Mouse (Mus musculus) spleen, adult 18-20 months (tissue): ENCODE measurements around the gene Ddx41.

Experiments
- DNase-seq, 2 experiments: peaks; one replicate each; pipeline ENCODE4 v3.0.0; 2022; ENCODE audit warnings: mixed read lengths in 2 of 2

Ddx41 gene

DNA sequence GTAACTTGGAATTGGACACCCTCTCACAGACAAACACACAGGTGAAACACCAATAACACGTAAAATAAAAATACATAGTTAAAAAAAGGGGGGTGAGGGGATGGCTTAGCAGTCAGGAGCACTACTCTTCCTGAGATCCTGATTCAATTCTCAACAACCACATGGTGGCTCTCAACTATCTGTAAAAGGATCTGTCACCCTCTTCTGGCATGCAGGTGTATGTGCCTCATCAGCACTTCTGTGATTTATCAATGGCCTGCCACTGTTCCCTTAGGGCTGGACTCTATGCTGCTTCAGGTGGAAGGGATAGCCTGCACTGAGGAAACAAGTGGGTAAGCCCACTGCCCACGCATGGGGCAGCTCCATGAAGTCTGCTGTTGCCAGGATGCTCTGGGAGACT is 4.5 kb upstream of the Ddx41 start:
- DNase-seq, result peak in 1 of 2 experiments; percentile 30

DNA sequence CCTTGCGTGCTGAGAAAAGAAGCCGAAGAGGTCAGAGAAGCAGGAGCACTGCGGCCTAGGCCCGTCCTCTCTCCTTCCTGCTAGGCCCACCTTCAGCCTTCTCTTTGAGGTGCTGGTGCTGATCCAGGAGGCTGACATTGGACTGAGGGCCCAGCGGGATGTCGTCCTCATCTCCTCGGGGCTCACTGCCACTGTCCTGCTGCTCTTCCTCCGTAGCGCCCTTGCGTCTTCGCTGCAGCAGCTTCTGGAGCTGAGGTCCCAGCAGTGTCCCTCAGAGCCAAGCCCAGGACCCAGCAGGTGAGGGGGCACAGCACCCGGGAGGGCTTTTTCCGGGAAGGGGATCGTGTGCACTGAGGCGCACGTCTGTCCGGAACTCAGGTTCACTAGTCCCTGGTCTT is 663 bp downstream of the Ddx41 start:
- DNase-seq, result no peak

DNA sequence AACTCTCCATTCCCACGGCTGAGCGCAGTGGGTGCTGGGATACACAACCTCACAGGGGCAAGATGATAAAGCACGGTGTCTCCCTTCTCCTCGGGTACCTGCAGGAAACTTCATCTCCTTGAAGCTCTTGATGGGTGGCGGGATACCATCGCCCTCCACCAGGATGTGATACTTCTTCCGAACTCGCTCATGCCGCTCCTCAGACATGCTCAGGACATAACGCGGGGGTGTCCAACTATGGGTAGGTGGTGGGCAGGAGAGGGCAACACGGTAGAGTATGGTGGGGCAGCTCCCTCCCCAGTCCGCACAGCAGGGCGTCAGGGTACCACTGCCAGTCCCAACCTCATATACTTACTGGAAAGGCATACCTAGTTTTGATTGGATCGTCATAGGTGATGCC is 1.3 kb downstream of the Ddx41 start:
- DNase-seq, result no peak

DNA sequence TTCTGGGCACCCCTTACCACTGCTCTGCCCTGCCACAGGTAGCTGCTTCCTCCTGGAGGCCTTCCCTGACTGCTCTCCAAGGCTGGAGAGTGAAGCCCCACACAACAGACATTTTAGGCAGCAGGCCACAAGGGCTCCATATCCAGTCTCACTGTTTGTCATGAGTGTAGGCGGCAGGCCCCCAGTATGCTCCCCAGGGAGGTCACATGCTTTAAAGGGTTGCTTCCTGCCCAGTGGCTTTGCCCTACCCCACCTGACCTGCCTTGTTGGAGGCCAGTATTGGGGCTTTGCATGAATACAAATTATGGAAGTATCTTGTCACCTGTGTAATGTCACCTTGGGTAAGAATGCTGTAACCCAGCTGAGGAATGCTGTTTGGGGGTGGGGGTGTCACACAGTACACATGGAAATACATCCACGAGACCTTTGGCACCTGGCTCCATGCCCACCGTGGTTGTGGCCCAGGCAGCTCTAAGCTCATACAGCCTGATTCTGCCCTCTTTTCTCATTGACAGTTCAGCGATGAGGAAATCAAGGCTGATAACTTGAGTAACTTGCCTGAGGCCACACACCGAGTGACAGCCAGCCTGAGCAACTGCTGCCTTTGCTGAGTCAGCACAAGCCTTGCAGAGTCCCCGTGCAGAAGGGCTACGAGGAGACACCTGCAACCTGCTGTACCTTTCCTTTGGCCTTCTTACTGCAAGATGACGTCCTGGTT is 7.1 kb downstream of the Ddx41 start, which contains the start of gene Dok3:
Gene Dok3 (minus strand): TSS at position 99 of the 718 bp plus-strand sequence.
- DNase-seq, result peak; percentile 64 to 73

DNA sequence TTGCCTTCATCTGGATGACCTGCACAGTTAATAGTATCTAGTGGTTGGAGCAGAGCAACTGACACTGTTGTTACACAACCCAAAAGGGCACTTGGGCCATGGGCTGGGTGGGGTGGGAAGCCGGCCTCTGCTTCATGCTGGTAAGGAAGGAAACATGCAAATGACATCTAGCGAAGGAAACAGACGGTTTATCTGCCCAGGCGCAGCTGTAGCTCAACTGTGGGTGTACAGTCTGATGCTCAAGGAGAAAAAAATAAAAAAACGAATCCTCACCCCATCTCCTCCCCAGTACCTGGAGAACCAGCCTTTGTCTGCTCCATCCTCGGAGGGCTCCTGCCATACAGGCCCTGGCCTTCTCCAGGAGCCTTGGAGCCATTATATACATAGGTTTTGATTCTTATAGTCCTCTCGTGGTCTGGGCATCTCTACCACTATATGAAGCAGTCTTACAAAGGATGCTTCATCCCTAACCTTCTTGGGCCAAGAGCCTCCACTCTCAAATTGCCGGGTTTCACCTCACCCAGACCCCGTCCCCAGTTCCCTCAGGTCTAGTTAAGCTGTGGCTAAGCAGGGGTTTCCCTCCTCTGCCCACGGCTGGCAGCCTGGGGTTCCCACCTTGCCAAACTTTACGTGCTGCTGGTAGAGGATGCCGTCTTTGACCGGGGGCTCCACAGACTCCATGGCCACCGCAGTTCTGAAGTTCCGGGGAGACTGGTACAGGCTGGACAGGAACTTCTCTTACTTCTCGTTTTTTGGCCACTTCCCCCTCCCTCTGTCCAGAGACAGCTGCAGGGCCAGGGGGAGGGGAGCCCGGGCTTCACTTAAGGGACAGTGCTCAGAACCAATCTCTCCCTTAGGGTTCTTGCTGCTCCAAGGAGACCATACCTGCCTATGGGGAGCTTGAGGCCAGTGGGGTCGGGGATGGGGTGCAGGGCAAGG is 8.4 kb downstream of the Ddx41 start:
- peak; percentile 64 for DNase-seq

DNA sequence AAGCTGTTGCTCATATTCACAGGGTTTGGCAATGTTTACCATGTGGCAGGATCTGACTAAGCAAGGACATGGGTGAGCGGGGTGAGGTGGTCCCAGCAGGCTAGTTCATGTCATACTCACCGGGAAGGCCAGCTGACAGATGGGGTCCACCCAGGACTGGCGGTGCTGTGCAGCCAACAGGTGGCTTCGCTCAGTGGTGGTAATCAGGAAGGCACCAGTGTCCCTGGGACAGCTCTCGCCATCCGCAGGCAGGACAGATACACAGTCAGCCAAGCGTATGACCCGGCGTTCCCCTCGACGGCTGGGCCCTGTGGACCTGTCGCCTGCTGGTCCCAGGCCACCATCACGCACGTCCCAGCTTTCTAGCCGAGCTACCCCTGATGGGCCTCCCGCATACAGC is 9.2 kb downstream of the Ddx41 start:
- peak; percentile 38 to 45 for DNase-seq

DNA sequence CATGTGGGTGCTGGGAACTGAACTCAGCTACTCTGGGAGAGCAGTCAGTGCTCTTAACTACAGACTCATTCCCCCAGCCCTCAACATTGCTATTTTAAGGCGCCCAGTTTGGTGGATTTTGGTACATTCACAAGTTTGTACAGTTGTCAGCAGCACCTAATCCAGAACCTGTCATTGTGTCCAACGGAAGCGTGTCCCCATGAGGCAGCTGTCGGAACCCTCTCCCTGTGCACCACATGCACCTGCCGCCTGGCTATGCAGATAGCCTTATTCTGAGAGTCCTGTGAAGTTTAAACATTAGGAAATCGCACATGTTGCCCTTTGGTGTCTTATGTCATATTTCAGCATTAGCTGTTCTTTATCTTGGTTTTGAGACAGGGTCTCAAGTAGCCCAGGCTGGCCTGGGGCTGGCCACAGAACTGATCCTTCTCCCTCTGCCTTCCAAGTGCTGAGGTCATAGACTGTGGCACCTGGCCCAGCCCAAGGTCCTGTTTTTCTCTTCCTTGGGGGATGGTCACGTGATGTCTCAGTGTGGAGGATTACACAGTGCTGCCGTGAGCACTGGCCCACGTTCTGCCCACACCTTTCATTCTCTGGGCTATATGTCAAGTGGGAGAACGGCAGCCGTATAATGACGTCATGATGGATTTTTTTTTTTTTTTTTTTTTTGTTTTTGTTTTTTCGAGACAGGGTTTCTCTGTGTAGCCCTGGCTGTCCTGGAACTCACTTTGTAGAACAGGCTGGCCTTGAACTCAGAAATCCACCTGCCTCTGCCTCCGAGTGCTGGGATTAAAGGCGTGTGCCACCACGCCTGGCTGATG is 10.5 kb downstream of the Ddx41 start:
- no peak for DNase-seq

DNA sequence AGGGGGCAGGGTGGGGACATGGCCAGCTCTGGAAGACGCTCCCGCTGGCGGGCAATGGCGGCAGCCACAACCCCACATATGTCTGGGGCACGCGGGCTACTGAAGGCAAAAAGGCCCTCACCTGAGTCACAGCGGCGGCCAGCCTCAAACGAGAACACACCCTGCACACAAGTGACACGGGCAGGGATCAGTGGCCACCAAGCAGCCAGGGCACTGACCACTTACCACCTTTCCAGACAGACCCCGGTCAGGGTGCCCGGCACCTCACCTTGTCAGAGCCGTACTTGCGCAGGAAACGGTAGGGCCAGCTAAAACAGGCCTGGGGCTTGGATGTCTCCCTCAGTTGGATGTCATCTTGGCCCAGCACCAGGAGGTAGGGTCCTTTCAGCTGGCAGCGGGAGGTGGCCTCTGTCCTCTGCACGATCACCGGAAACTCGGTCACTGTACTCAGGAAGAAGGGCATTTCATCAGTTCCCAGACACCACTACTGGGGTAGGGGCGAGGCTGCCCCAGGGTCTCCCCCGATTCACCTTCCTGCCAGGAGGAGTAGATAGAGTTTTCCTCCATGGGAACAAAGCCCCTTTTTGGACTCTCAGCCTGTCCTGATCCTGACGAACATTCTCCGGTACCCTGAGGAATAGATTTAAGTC is 12.4 kb downstream of the Ddx41 start:
- no peak for DNase-seq

DNA sequence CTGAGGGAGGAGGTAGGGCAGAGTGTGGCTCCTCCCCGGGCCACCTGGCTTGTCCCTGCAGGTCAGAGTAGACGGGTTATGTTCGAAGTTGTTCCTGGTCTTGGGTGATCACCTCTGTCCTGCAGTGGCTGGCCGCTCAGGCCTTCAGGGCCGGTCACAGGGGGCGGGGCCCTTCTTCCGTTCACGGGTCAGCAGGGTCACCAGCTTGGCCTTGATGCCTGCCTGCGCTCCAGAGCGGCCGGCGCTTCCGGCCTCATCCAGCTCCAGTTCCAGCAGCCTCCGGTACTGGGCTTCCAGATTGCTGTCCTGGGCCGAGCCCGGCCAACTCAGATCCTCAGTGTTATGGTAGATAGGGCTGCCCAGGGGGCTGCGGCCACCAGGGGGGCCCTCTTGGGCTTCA is 13.2 kb downstream of the Ddx41 start:
- DNase-seq, result peak in 1 of 2 experiments; percentile 22

DNA sequence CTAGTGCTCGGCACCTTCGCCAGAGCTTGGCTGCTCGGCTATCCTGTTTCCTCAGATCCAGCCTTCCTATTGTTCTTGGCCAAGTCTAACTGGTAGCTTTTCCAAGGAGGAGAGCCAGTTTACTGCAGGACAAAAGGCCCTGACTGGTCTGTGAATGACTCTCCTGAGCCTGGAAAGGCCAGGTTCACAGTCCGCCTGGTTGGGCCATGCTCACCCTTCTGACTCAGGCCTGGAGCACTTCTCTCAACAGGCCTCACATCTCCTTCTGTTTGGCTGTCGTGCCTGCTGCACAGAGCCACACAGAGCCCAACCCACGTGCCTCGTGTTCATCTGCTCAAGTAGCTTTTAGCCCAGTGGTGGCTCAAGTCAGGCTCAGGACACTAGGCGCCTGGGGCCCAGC is 13.7 kb downstream of the Ddx41 start:
- no peak for DNase-seq

DNA sequence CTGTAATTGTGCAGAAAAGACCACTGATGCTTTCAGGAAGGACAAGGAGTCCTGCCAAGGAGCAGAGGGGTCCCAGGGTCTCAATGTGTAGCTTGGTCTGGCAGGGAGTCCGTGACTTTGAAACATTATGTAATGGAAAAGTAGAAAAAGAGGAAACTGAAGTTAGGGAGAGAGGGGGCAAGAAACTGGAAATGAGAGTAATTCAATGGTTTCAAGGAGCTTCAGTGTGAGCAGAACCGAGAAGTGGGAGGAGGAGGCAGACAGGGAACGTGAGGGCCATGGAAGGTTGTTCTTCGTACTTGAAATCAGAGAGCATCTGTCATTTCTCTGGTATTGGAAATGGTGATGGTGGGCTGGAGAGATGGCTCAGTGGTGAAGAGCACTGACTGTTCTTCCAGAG is 16.9 kb downstream of the Ddx41 start:
- no peak for DNase-seq

DNA sequence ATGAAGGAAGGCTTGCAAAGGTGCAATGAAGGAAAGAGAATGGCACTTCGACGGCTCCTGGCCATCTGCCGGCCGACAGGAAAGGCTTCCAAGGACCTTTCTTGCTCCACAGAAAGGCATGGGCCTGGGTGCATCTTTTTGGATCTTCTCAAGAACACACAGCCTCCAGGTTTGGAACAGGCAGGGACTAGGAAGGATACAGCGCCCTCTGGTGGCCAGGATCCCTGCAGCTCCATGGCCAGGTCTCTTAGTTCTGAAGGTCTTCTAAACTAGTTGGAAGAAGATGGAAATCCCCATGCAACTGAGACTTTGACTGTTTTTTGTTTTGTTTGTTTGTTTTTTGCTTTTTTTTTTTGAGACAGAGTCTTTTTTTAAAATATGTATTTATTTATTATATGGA is 19.5 kb downstream of the Ddx41 start:
- DNase-seq, result peak; percentile 65 to 89

DNA sequence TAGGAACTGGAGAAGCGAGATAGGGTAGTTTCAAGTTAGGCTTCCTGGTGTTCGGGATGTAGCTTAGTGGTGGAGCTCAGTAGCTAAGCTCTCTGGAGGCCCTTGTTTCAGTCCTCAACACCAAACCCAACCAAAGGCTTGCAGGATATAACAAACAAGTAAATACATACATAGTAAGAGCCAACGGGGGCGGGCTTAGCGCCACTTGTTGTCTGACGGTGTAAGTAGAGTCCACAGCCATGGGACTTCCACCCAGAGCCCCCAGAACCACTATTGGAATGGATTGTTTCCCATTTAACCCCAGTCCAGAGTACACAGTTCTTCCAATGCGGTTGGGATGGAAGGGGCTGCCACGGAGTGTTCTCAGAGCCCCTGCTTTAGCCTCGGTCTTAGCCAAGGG is 22.6 kb downstream of the Ddx41 start:
- DNase-seq, result no peak

DNA sequence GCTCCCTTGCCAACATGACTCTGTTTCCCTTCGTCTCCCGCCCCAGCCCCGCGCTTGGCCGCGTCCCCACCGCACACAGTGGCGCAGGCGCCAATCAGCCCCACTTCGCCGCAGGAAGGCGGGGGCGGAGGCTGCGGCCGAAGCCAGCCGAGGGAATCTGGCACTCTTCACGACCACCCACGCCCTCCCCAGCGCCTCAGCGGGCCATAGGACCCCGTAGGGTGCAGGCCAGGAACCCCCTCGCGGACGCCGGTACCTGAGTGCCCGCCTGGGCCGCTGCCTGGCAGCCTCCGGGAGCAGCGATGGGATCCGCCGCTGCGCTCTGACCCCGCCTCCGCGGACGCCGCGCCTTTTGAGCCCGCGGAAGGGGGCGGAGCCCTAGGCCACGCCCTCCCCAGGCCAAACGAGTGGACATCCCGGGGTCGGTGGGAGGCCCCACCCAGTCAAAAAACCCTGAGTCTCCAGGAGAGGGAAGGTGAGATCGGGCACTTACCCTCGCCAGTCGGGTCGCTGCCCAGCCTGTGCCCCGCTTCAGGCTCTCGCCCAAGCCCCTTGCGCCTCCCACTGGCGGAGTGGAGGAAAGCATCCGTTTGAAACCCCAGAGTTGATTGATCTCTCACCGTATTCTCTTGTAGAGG is 23.2 kb downstream of the Ddx41 start, which contains the start of gene Pdlim7:
Gene Pdlim7 (minus strand): TSS at position 566 of the 638 bp plus-strand sequence.
- peak; percentile 77 to 91 for DNase-seq

DNA sequence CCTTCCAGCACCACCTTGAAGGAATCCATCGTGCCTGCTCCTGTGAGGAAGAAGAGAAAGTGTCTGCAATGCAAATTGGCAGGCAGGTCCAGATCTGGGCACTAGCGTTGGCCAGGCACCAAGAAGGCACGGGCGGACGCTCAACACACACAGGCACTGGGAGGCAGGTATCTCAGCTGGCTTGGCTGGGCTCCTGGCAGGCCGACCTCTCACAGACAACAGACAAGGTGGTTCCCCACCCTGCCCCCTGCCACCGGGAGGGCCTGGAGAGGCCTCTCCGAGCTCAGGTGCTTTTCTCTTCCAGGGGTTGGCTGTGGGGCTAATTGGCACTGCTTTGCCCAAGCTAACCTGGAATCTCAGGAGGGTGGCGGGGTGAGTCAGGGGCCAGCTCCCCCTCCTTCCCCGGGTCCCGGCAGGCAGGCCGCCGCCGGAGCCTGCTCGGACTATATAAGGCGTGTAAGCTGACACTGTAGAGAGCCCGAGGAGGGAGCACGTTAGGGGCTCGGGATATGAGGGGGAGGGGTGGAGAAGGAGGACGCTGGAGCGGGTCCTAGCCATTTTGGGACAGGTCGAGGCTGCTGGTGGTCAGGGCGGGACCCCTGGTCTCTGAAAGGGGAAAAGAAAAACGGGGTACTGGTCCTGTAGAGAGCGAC is 24.0 kb downstream of the Ddx41 start:
- no peak for DNase-seq

DNA sequence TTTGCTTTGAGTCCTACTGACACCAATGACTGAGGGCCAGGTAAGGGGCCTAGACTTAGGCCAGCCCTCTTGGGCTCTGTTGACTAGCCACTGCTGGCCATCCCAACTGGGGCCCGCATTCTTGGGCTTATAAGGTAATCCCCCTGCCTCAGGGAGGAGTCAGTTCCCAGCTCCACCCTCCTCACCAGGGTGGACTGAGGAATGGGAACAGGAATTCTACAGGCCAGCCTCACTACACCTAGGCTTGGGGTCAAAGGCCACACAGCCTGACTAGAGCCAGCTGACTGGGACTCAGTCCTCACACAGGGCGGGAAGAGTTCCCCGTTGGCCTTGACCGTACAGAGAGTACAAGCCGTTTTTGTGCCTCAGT is 25.0 kb downstream of the Ddx41 start:
- DNase-seq, result no peak

DNA sequence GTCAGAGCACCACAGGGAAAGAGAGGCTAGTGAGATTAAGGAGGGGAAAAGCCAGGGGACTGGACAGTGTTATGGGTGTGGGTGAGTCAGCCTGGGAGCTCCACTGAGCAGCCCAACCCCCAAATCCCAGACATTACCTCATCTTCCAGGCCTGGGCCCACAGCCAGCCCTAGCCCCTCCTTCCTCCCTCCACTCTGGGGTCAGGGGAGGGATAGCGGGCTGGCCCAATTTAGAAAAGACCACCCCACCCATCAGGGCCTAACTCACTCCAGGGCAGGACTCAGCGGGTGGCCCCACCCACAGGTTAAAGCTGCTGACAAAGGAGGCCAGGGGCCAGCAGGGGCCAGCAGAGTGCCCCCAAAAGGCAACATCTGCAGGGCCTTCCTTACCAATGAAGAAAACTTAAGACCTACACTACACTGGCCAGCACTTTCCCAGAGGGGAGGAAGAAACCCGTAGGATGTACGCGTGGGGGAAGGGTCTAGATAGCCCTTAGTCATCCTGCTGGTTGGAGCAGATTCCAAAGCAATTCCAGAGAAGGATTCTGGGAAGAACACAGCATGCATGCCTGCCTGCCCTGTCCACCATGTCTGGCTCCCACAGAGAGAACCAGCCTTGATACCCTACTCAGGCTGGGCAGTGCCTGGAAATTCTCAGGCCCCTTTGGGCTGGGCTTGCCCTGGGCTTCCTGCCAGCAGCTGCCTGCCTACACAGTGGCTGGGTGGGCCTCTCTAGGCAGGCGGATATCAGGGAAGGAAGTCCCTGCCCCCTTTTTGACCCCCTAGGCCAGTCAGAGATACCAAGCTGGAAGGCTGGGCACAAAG is 25.6 kb downstream of the Ddx41 start:
- no peak for DNase-seq

DNA sequence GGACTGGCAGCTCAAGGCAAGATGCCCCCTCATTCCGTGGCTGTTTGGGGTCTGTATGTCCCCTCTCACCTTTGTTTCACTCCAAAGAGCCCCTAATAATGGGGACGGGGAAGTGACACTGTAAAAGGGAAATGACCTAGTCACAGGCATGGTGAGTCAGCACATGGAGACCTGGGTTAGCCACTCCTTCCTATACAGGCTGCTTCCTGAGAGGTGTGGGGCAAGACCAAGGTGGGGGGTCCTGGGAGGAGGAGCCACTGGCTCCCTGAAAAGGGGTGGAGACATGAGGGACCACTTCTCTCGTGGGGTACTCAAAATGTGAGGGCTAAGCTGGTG is 26.2 kb downstream of the Ddx41 start:
- no peak for DNase-seq

DNA sequence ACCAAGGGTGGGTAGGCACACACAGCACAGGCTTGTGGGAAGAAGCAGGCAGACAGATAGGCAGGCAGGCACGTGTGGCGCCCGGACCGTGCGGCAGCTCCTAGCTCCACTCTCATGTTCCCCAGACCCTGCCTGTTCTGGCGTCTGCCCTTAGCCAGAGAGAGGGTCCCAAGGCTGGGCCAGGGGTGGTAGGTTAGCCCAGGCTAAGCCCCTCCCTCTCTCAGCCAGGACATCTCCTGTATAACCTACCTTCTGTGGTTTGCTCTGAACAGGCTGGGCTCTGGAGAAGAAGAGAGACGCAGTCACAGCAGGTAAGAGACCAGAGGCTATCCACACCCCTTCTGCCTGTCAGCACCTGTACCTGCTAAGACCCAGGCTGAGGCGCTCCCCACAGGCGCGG is 27.9 kb downstream of the Ddx41 start:
- no peak for DNase-seq

DNA sequence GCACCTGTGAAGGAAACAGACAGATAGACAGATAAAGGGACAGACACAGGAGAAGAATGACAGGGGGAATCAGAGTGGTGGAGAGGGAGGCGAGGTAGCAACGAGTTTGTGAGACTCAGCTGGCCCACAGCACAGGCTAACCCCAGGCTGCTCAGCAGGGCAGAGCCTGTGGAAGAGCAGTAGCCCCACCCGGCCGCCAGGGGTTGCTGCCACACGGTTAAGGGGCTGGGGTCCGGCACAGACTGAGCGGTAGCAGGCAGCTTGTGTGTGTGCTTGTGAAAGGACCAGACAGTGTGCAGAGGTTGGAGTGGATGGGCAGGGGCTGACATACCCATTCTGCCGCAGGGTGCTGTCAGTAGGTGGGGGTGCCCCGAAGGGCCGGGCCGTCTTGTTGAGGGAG is 28.6 kb downstream of the Ddx41 start:
- DNase-seq, result no peak

DNA sequence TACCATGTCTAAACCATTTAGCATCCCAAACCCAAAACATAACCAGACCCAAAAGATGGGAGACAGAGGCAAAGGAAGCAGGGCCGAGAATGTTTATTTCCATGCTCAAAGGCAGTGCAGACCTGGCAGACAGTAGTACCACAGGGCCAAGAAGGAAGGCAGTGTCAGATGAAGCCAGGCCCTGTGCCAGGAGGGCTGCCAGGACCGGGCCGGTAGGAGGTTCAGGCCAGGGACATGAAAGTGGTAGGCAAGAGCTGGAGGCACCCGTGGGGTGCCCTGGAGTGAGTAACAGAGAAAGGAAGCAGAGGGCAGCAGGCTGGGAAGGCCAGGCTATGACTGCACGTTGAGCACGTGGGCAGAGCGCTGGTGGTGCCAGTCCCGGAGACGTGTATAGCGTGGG is 29.8 kb downstream of the Ddx41 start:
- no peak for DNase-seq
